Mouse (Mus musculus): ENCODE measurements around the gene Theg. TPM values are rescaled to one million over a fixed set of nuclear protein-coding genes. Genes with fewer than 3 reads are reported as not detected.

The Theg gene
- total RNA-seq, 2 experiments from 2014 or later, result 0.55 TPM; not detected in 1

GRCm38 (mm10) chr10:79574350-79574749 lies 12.8 kb downstream of the Theg start:
- intact Hi-C loops (cut with DNase I), result no loop called here
- DNase-seq (ENCODE audit: low spot score in 2 of 2), result no peak

- DNase-seq (ENCODE audit: low spot score in 2 of 2), result no peak
- intact Hi-C loops (cut with DNase I), result no loop called here
Measured at GRCm38 (mm10) chr10:79573611-79574010, 13.5 kb downstream of the Theg start.

- no peak for DNase-seq (ENCODE audit: low spot score in 2 of 2)
- intact Hi-C loops (cut with DNase I), result no loop called here
Measured at GRCm38 (mm10) chr10:79571314-79571713, 15.8 kb downstream of the Theg start.

GRCm38 (mm10) chr10:79569921-79570320 lies 17.2 kb downstream of the Theg start:
- intact Hi-C loops (cut with DNase I), result no loop called here
- DNase-seq (ENCODE audit: low spot score in 2 of 2), result no peak

- intact Hi-C loops (cut with DNase I), result no loop called here
- no peak for DNase-seq (ENCODE audit: low spot score in 2 of 2)
Measured at GRCm38 (mm10) chr10:79559716-79560115, 27.4 kb downstream of the Theg start.

- DNase-seq (ENCODE audit: low spot score in 2 of 2), result no peak
- intact Hi-C loops (cut with DNase I), result no loop called here
Measured at GRCm38 (mm10) chr10:79557496-79557895, 29.6 kb downstream of the Theg start.

- intact Hi-C loops (cut with DNase I), result no loop called here
- DNase-seq (ENCODE audit: low spot score in 2 of 2), result no peak
Measured at GRCm38 (mm10) chr10:79556951-79557350, 30.2 kb downstream of the Theg start.

- no peak for DNase-seq (ENCODE audit: low spot score in 2 of 2)
- intact Hi-C loops (cut with DNase I), result no loop called here
Measured at GRCm38 (mm10) chr10:79555238-79555724, 31.9 kb downstream of the Theg start.

- peak; percentile 65 to 85 for DNase-seq (ENCODE audit: low spot score in 2 of 2)
- intact Hi-C loops (cut with DNase I), result no loop called here
Measured at GRCm38 (mm10) chr10:79554330-79555237, 32.5 kb downstream of the Theg start, which contains the start of gene Mier2. Gene Mier2 (minus strand): TSS chr10:79555199.

- DNase-seq (ENCODE audit: low spot score in 2 of 2), result no peak
- intact Hi-C loops (cut with DNase I), result no loop called here
Measured at GRCm38 (mm10) chr10:79553691-79554090, 33.4 kb downstream of the Theg start.

- no peak for DNase-seq (ENCODE audit: low spot score in 2 of 2)
- intact Hi-C loops (cut with DNase I), result no loop called here
Measured at GRCm38 (mm10) chr10:79553176-79553575, 34.0 kb downstream of the Theg start.

GRCm38 (mm10) chr10:79552531-79552930 lies 34.6 kb downstream of the Theg start:
- DNase-seq (ENCODE audit: low spot score in 2 of 2), result no peak
- intact Hi-C loops (cut with DNase I), result no loop called here

GRCm38 (mm10) chr10:79550366-79550765 lies 36.8 kb downstream of the Theg start:
- no peak for DNase-seq (ENCODE audit: low spot score in 2 of 2)
- intact Hi-C loops (cut with DNase I), result no loop called here

GRCm38 (mm10) chr10:79548971-79549723 lies 38.0 kb downstream of the Theg start:
- no peak for DNase-seq (ENCODE audit: low spot score in 2 of 2)
- intact Hi-C loops (cut with DNase I), result no loop called here

- DNase-seq (ENCODE audit: low spot score in 2 of 2), result no peak
- intact Hi-C loops (cut with DNase I), result no loop called here
Measured at GRCm38 (mm10) chr10:79548546-79548945, 38.6 kb downstream of the Theg start.

GRCm38 (mm10) chr10:79547148-79547675 lies 39.9 kb downstream of the Theg start:
- intact Hi-C loops (cut with DNase I), result no loop called here
- no peak for DNase-seq (ENCODE audit: low spot score in 2 of 2)

GRCm38 (mm10) chr10:79546483-79546882 lies 40.6 kb downstream of the Theg start:
- intact Hi-C loops (cut with DNase I), result no loop called here

GRCm38 (mm10) chr10:79545891-79546290 lies 41.2 kb downstream of the Theg start:
- intact Hi-C loops (cut with DNase I), result no loop called here
- DNase-seq (ENCODE audit: low spot score in 2 of 2), result no peak

More at GRCm38 (mm10) chr10:79546483-79546882, 40.6 kb downstream of the Theg start:
- DNase-seq (ENCODE audit: low spot score in 2 of 2), result no peak

- no peak for DNase-seq (ENCODE audit: low spot score in 2 of 2)
- intact Hi-C loops (cut with DNase I), result no loop called here
Measured at GRCm38 (mm10) chr10:79544631-79545030, 42.5 kb downstream of the Theg start.

All from left cerebral cortex, postnatal 14 days (tissue).